Mouse (Mus musculus): ENCODE measurements around the gene Nuak2. TPM values are rescaled to one million over a fixed set of nuclear protein-coding genes. Genes with fewer than 3 reads are reported as not detected.
"Not testable (repeated sequence)": the region's sequence is repeated elsewhere in the genome, so short reads cannot be mapped to it uniquely, and the experiment has no call there.

Gene Nuak2
- not detected in 2 replicates for polyA plus RNA-seq (2012; ENCODE audit: insufficient read depth, insufficient read length, low replicate concordance, missing spikeins)

GRCm38 (mm10) chr1:132315889-132316624 is at the start of gene Nuak2:
Gene Nuak2 (plus strand): TSS chr1:132316126.
- no peak within 1 kb of the TSS for H3K27ac ChIP-seq (ENCODE audit: insufficient read depth, low read depth, low read length)
- TF ChIP-seq CTCF (IDR thresholded peaks at IDR 0.05; ENCODE audit: insufficient read depth, low read depth, low read length) (no peak), POLR2A (IDR thresholded peaks at IDR 0.05; ENCODE audit: insufficient read depth, low read depth, low read length) (no peak)
- peaks cover 18% of the 10 kb centered on the region for H3K4me1 ChIP-seq (ENCODE audit: control insufficient read depth, insufficient read depth, low read length)
- WGBS = 4% methylated on average over 67 of the region's 67 CpGs
- H3K4me3 ChIP-seq (ENCODE audit: insufficient read depth, low read depth, low read length) = peak within 1 kb of the TSS; percentile 48

- 61% methylated on average over 8 of the region's 8 CpGs for WGBS
- Histone ChIP-seq H3K4me1 (ENCODE audit: control insufficient read depth, insufficient read depth, low read length) (peaks cover 15% of the 10 kb centered on the region), H3K4me3 (ENCODE audit: insufficient read depth, low read depth, low read length) (no peak overlapping the region), H3K27ac (ENCODE audit: insufficient read depth, low read depth, low read length) (no peak overlapping the region)
- TF ChIP-seq CTCF (IDR thresholded peaks at IDR 0.05; ENCODE audit: insufficient read depth, low read depth, low read length) = no peak
- no peak for TF ChIP-seq POLR2A (IDR thresholded peaks at IDR 0.05; ENCODE audit: insufficient read depth, low read depth, low read length)
These were observed 49.0 kb upstream of the Nuak2 start for GRCm38 (mm10) chr1:132266791-132267557.

GRCm38 (mm10) chr1:132267959-132268358 is 48.0 kb upstream of the Nuak2 start:
- WGBS = 26% methylated on average over 2 of the region's 2 CpGs
- no peak overlapping the region for H3K4me3 ChIP-seq (ENCODE audit: insufficient read depth, low read depth, low read length)
- H3K27ac ChIP-seq (ENCODE audit: insufficient read depth, low read depth, low read length) = 0 out of 2 replicates have a peak overlapping the region, but pooled peaks have one; percentile 33
- H3K4me1 ChIP-seq (ENCODE audit: control insufficient read depth, insufficient read depth, low read length) = peaks cover 15% of the 10 kb centered on the region
- no peak for TF ChIP-seq POLR2A (IDR thresholded peaks at IDR 0.05; ENCODE audit: insufficient read depth, low read depth, low read length)
- TF ChIP-seq CTCF (IDR thresholded peaks at IDR 0.05; ENCODE audit: insufficient read depth, low read depth, low read length) = no peak

GRCm38 (mm10) chr1:132268418-132269060 is 47.4 kb upstream of the Nuak2 start:
- TF ChIP-seq POLR2A (IDR thresholded peaks at IDR 0.05; ENCODE audit: insufficient read depth, low read depth, low read length) = no peak
- no peak for TF ChIP-seq CTCF (IDR thresholded peaks at IDR 0.05; ENCODE audit: insufficient read depth, low read depth, low read length)
- peaks cover 15% of the 10 kb centered on the region for H3K4me1 ChIP-seq (ENCODE audit: control insufficient read depth, insufficient read depth, low read length)
- no peak overlapping the region for H3K4me3 ChIP-seq (ENCODE audit: insufficient read depth, low read depth, low read length)
- WGBS = 32% methylated on average over 7 of the region's 7 CpGs
- H3K27ac ChIP-seq (ENCODE audit: insufficient read depth, low read depth, low read length) = no peak overlapping the region

GRCm38 (mm10) chr1:132271237-132271636 is 44.7 kb upstream of the Nuak2 start:
- Histone ChIP-seq H3K27ac (ENCODE audit: insufficient read depth, low read depth, low read length) (no peak overlapping the region), H3K4me1 (ENCODE audit: control insufficient read depth, insufficient read depth, low read length) (peaks cover 15% of the 10 kb centered on the region), H3K4me3 (ENCODE audit: insufficient read depth, low read depth, low read length) (no peak overlapping the region)
- TF ChIP-seq CTCF (IDR thresholded peaks at IDR 0.05; ENCODE audit: insufficient read depth, low read depth, low read length) (no peak), POLR2A (IDR thresholded peaks at IDR 0.05; ENCODE audit: insufficient read depth, low read depth, low read length) (no peak)
- 78% methylated on average over 3 of the region's 3 CpGs for WGBS

- Histone ChIP-seq H3K4me1 (ENCODE audit: control insufficient read depth, insufficient read depth, low read length) (no peaks in the 10 kb centered on the region), H3K27ac (ENCODE audit: insufficient read depth, low read depth, low read length) (no peak overlapping the region), H3K4me3 (ENCODE audit: insufficient read depth, low read depth, low read length) (no peak overlapping the region)
- 93% methylated on average over 3 of the region's 3 CpGs for whole genome bisulfite sequencing
- TF ChIP-seq POLR2A (IDR thresholded peaks at IDR 0.05; ENCODE audit: insufficient read depth, low read depth, low read length) (no peak), CTCF (IDR thresholded peaks at IDR 0.05; ENCODE audit: insufficient read depth, low read depth, low read length) (no peak)
These were observed 39.2 kb upstream of the Nuak2 start for GRCm38 (mm10) chr1:132276694-132277093.

- WGBS = 86% methylated on average over 6 of the region's 6 CpGs
- H3K27ac ChIP-seq (ENCODE audit: insufficient read depth, low read depth, low read length) = no peak overlapping the region
- H3K4me1 ChIP-seq (ENCODE audit: control insufficient read depth, insufficient read depth, low read length) = no peaks in the 10 kb centered on the region
- no peak overlapping the region for H3K4me3 ChIP-seq (ENCODE audit: insufficient read depth, low read depth, low read length)
- TF ChIP-seq CTCF (IDR thresholded peaks at IDR 0.05; ENCODE audit: insufficient read depth, low read depth, low read length) (no peak), POLR2A (IDR thresholded peaks at IDR 0.05; ENCODE audit: insufficient read depth, low read depth, low read length) (no peak)
These were observed 38.8 kb upstream of the Nuak2 start for GRCm38 (mm10) chr1:132277124-132277523.

- 86% methylated on average over 6 of the region's 6 CpGs for WGBS
- not testable (repeated sequence) for H3K4me3 ChIP-seq (ENCODE audit: insufficient read depth, low read depth, low read length); H3K27ac ChIP-seq (ENCODE audit: insufficient read depth, low read depth, low read length); H3K4me1 ChIP-seq (ENCODE audit: control insufficient read depth, insufficient read depth, low read length)
These were observed 35.3 kb upstream of the Nuak2 start for GRCm38 (mm10) chr1:132280636-132281035.

All from olfactory bulb, adult 2 months (tissue).